Mouse (Mus musculus): ENCODE data around the gene Tmbim4. TPM values are rescaled to one million over a fixed set of nuclear protein-coding genes. Genes with fewer than 3 reads are reported as not detected.

Tmbim4 gene
- polyA plus RNA-seq (2015; fragmentation: Nextera tagmentation; extraction: Ambion mirVana), result 107 and 110 TPM in 2 replicates

GRCm38 (mm10) chr10:120201131-120201921 lies at the start of gene Tmbim4:
Gene Tmbim4, plus strand, starts transcription at chr10:120201590.
- Histone ChIP-seq H3K4me1 (peaks cover 8% of the 10 kb centered on the region; the same call in 1 of the 2 replicates), H3K36me3 (no peaks in the 10 kb centered on the region), H3K4me2 (replicated peaks) (peak within 1 kb of the TSS; percentile 93), H3K27me3 (no peaks in the 10 kb centered on the region), H3K4me3 (replicated peaks) (peak within 1 kb of the TSS; percentile 62), H3K9me3 (replicated peaks) (no peaks in the 10 kb centered on the region), H3K9ac (peak within 1 kb of the TSS; percentile 28; the same call in 1 of the 2 replicates), H3K27ac (replicated peaks) (peak within 1 kb of the TSS; percentile 29; the same call in 1 of the 2 replicates)
- WGBS, result 1% methylated on average over 65 of the region's 65 CpGs
- peak; percentile 57 for ATAC-seq (ENCODE audit: insufficient number of reproducible peaks, low FRiP score, low TSS enrichment, low read depth)

GRCm38 (mm10) chr10:120151672-120152071 lies 49.7 kb upstream of the Tmbim4 start:
- Histone ChIP-seq H3K9me3 (replicated peaks) (no peaks in the 10 kb centered on the region; the same call in 1 of the 2 replicates), H3K36me3 (no peaks in the 10 kb centered on the region), H3K9ac (no peak overlapping the region), H3K4me3 (replicated peaks) (no peak overlapping the region), H3K27me3 (no peaks in the 10 kb centered on the region), H3K27ac (replicated peaks) (no peak overlapping the region), H3K4me2 (replicated peaks) (no peak overlapping the region), H3K4me1 (no peaks in the 10 kb centered on the region)
- ATAC-seq (ENCODE audit: insufficient number of reproducible peaks, low FRiP score, low TSS enrichment, low read depth), result no peak
- 83% methylated on average over 7 of the region's 7 CpGs for WGBS

- ATAC-seq (ENCODE audit: insufficient number of reproducible peaks, low FRiP score, low TSS enrichment, low read depth), result no peak
- no peaks in the 10 kb centered on the region; the same call in 1 of the 2 replicates for H3K9me3 ChIP-seq (replicated peaks)
- no peak overlapping the region for H3K27ac ChIP-seq (replicated peaks)
- H3K4me1 ChIP-seq, result no peaks in the 10 kb centered on the region
- H3K4me2 ChIP-seq (replicated peaks), result no peak overlapping the region
- WGBS, result 82% methylated on average over 2 of the region's 2 CpGs
- H3K36me3 ChIP-seq, result no peaks in the 10 kb centered on the region
- H3K4me3 ChIP-seq (replicated peaks), result no peak overlapping the region
- H3K27me3 ChIP-seq, result no peaks in the 10 kb centered on the region
- no peak overlapping the region for H3K9ac ChIP-seq
These were observed 47.5 kb upstream of the Tmbim4 start for GRCm38 (mm10) chr10:120153911-120154310.

GRCm38 (mm10) chr10:120160533-120160932 lies 40.9 kb upstream of the Tmbim4 start:
- no peak overlapping the region for H3K4me3 ChIP-seq (replicated peaks)
- no peaks in the 10 kb centered on the region for H3K9me3 ChIP-seq (replicated peaks)
- no peak for ATAC-seq (ENCODE audit: insufficient number of reproducible peaks, low FRiP score, low TSS enrichment, low read depth)
- no peak overlapping the region for H3K9ac ChIP-seq
- 72% methylated on average over 9 of the region's 9 CpGs for WGBS
- H3K4me2 ChIP-seq (replicated peaks), result no peak overlapping the region
- H3K27me3 ChIP-seq, result no peaks in the 10 kb centered on the region
- H3K4me1 ChIP-seq, result no peaks in the 10 kb centered on the region
- H3K36me3 ChIP-seq, result no peaks in the 10 kb centered on the region
- H3K27ac ChIP-seq (replicated peaks), result no peak overlapping the region

- H3K9ac ChIP-seq, result no peak overlapping the region
- ATAC-seq (ENCODE audit: insufficient number of reproducible peaks, low FRiP score, low TSS enrichment, low read depth), result no peak
- H3K27me3 ChIP-seq, result no peaks in the 10 kb centered on the region
- H3K4me2 ChIP-seq (replicated peaks), result no peak overlapping the region
- 78% methylated on average over 10 of the region's 10 CpGs for WGBS
- H3K27ac ChIP-seq (replicated peaks), result no peak overlapping the region
- H3K4me1 ChIP-seq, result no peaks in the 10 kb centered on the region
- no peaks in the 10 kb centered on the region for H3K36me3 ChIP-seq
- H3K4me3 ChIP-seq (replicated peaks), result no peak overlapping the region
- no peaks in the 10 kb centered on the region for H3K9me3 ChIP-seq (replicated peaks)
These were observed 38.5 kb upstream of the Tmbim4 start for GRCm38 (mm10) chr10:120162840-120163239.

- Histone ChIP-seq H3K4me2 (replicated peaks) (no peak overlapping the region), H3K9ac (no peak overlapping the region), H3K9me3 (replicated peaks) (no peaks in the 10 kb centered on the region), H3K27ac (replicated peaks) (no peak overlapping the region), H3K4me1 (no peaks in the 10 kb centered on the region), H3K36me3 (no peaks in the 10 kb centered on the region), H3K27me3 (no peaks in the 10 kb centered on the region), H3K4me3 (replicated peaks) (no peak overlapping the region)
- 93% methylated on average over 7 of the region's 7 CpGs for WGBS
- no peak for ATAC-seq (ENCODE audit: insufficient number of reproducible peaks, low FRiP score, low TSS enrichment, low read depth)
These were observed 37.9 kb upstream of the Tmbim4 start for GRCm38 (mm10) chr10:120163490-120163889.

GRCm38 (mm10) chr10:120164931-120165792 lies 36.2 kb upstream of the Tmbim4 start:
- Histone ChIP-seq H3K36me3 (no peaks in the 10 kb centered on the region), H3K9me3 (replicated peaks) (no peaks in the 10 kb centered on the region), H3K9ac (no peak overlapping the region), H3K4me3 (replicated peaks) (no peak overlapping the region), H3K4me1 (no peaks in the 10 kb centered on the region), H3K4me2 (replicated peaks) (no peak overlapping the region), H3K27ac (replicated peaks) (no peak overlapping the region), H3K27me3 (no peaks in the 10 kb centered on the region)
- no peak for ATAC-seq (ENCODE audit: insufficient number of reproducible peaks, low FRiP score, low TSS enrichment, low read depth)
- WGBS, result 87% methylated on average over 19 of the region's 19 CpGs

- no peaks in the 10 kb centered on the region for H3K4me1 ChIP-seq
- no peaks in the 10 kb centered on the region for H3K9me3 ChIP-seq (replicated peaks)
- no peaks in the 10 kb centered on the region for H3K36me3 ChIP-seq
- no peaks in the 10 kb centered on the region for H3K27me3 ChIP-seq
- no peak overlapping the region for H3K9ac ChIP-seq
- no peak for ATAC-seq (ENCODE audit: insufficient number of reproducible peaks, low FRiP score, low TSS enrichment, low read depth)
- WGBS, result 85% methylated on average over 17 of the region's 17 CpGs
- H3K27ac ChIP-seq (replicated peaks), result no peak overlapping the region
- H3K4me2 ChIP-seq (replicated peaks), result no peak overlapping the region
- H3K4me3 ChIP-seq (replicated peaks), result no peak overlapping the region
These were observed 35.4 kb upstream of the Tmbim4 start for GRCm38 (mm10) chr10:120165793-120166503.

GRCm38 (mm10) chr10:120168070-120168469 lies 33.3 kb upstream of the Tmbim4 start:
- no peak overlapping the region for H3K4me3 ChIP-seq (replicated peaks)
- H3K9me3 ChIP-seq (replicated peaks), result no peaks in the 10 kb centered on the region
- no peak overlapping the region for H3K4me2 ChIP-seq (replicated peaks)
- no peak overlapping the region for H3K27ac ChIP-seq (replicated peaks)
- H3K4me1 ChIP-seq, result no peaks in the 10 kb centered on the region
- no peaks in the 10 kb centered on the region for H3K36me3 ChIP-seq
- no peaks in the 10 kb centered on the region for H3K27me3 ChIP-seq
- no peak overlapping the region for H3K9ac ChIP-seq
- 76% methylated on average over 1 of the region's 1 CpGs for whole genome bisulfite sequencing
- ATAC-seq (ENCODE audit: insufficient number of reproducible peaks, low FRiP score, low TSS enrichment, low read depth), result no peak

- Histone ChIP-seq H3K27ac (replicated peaks) (no peak overlapping the region), H3K36me3 (no peaks in the 10 kb centered on the region), H3K9ac (no peak overlapping the region), H3K4me3 (replicated peaks) (no peak overlapping the region), H3K4me2 (replicated peaks) (no peak overlapping the region), H3K9me3 (replicated peaks) (no peaks in the 10 kb centered on the region), H3K27me3 (no peaks in the 10 kb centered on the region), H3K4me1 (no peaks in the 10 kb centered on the region)
- no peak for ATAC-seq (ENCODE audit: insufficient number of reproducible peaks, low FRiP score, low TSS enrichment, low read depth)
- WGBS, result 48% methylated on average over 10 of the region's 10 CpGs
These were observed 32.3 kb upstream of the Tmbim4 start for GRCm38 (mm10) chr10:120169064-120169463.

GRCm38 (mm10) chr10:120169841-120170240 lies 31.5 kb upstream of the Tmbim4 start:
- 64% methylated on average over 5 of the region's 5 CpGs for WGBS
- ATAC-seq (ENCODE audit: insufficient number of reproducible peaks, low FRiP score, low TSS enrichment, low read depth), result no peak
- H3K9me3 ChIP-seq (replicated peaks), result no peaks in the 10 kb centered on the region

More at GRCm38 (mm10) chr10:120169841-120170240, 31.5 kb upstream of the Tmbim4 start:
- H3K4me1 ChIP-seq, result no peaks in the 10 kb centered on the region
- H3K4me3 ChIP-seq (replicated peaks), result no peak overlapping the region
- H3K36me3 ChIP-seq, result no peaks in the 10 kb centered on the region
- no peak overlapping the region for H3K4me2 ChIP-seq (replicated peaks)
- H3K27ac ChIP-seq (replicated peaks), result no peak overlapping the region
- no peaks in the 10 kb centered on the region for H3K27me3 ChIP-seq
- no peak overlapping the region for H3K9ac ChIP-seq

Measured in embryonic facial prominence, embryonic 15.5 days (tissue).